Comparison of ENCODE assay signal across 26 mouse cellular contexts in genomic region chr3:141650658-141651057, GRCm38 (mm10).
A peak's percentile ranks its signal among the peaks of the same experiment; 100 is the strongest.
DNase-seq lines count a peak whose midpoint lies in the region; ATAC-seq lines count a peak whose summit lies in the region.
"Had no signal": no experiment of that assay in that cellular context is flagged by ENCODE, and none has a peak within 500 bp of the region (broad histone marks: within the 10 kb centered on the region; RNA-seq: fewer than 3 reads in every experiment).

No protein-coding gene starts in this region.

- H3K4me3 ChIP-seq in forebrain, embryonic 11.5 days (ENCODE audit: low read depth, low read length), result no peak overlapping the region
- no peak overlapping the region for H3K4me3 ChIP-seq in forebrain, embryonic 12.5 days (replicated peaks)
- H3K4me3 ChIP-seq in hindbrain, embryonic 16.5 days (ENCODE audit: low read length), result no peak overlapping the region
- no peak overlapping the region for H3K4me3 ChIP-seq in hindbrain, embryonic 12.5 days
- no peak overlapping the region for H3K4me3 ChIP-seq in forebrain, embryonic 15.5 days
- H3K4me3 ChIP-seq: embryonic facial prominence, embryonic 12.5 days; embryonic facial prominence, embryonic 15.5 days; gastrocnemius, adult 2 months; heart, embryonic 12.5 days; heart, embryonic 15.5 days; hindbrain, embryonic 10.5 days had no signal

- H3K27me3 ChIP-seq in forebrain, embryonic 11.5 days (ENCODE audit: control insufficient read depth, insufficient read depth, low read length), result no peaks in the 10 kb centered on the region; the same call in 1 of the 2 replicates
- no peaks in the 10 kb centered on the region for H3K27me3 ChIP-seq in forebrain, embryonic 12.5 days
- H3K27me3 ChIP-seq in hindbrain, embryonic 16.5 days (replicated peaks; ENCODE audit: control insufficient read depth, insufficient read depth, low read length), result no peaks in the 10 kb centered on the region
- no peaks in the 10 kb centered on the region for H3K27me3 ChIP-seq in hindbrain, embryonic 12.5 days
- H3K27me3 ChIP-seq in forebrain, embryonic 15.5 days, result no peaks in the 10 kb centered on the region
- H3K27me3 ChIP-seq: embryonic facial prominence, embryonic 12.5 days; embryonic facial prominence, embryonic 15.5 days; heart, embryonic 12.5 days; heart, embryonic 15.5 days; Patski had no signal

- no peaks in the 10 kb centered on the region for H3K9me3 ChIP-seq in forebrain, embryonic 11.5 days (ENCODE audit: control insufficient read depth, low read length)
- H3K9me3 ChIP-seq in forebrain, embryonic 12.5 days, result no peaks in the 10 kb centered on the region
- no peaks in the 10 kb centered on the region for H3K9me3 ChIP-seq in hindbrain, embryonic 16.5 days (ENCODE audit: control insufficient read depth, low read length)
- no peaks in the 10 kb centered on the region for H3K9me3 ChIP-seq in hindbrain, embryonic 12.5 days (replicated peaks)
- H3K9me3 ChIP-seq in forebrain, embryonic 15.5 days, result no peaks in the 10 kb centered on the region
- H3K9me3 ChIP-seq: embryonic facial prominence, embryonic 12.5 days; embryonic facial prominence, embryonic 15.5 days; heart, embryonic 12.5 days; heart, embryonic 15.5 days; hindbrain, embryonic 10.5 days had no signal

- no peaks in the 10 kb centered on the region for H3K4me1 ChIP-seq in forebrain, embryonic 11.5 days (replicated peaks; ENCODE audit: control insufficient read depth, insufficient read depth, low read length)
- no peaks in the 10 kb centered on the region; the same call in 1 of the 2 replicates for H3K4me1 ChIP-seq in forebrain, embryonic 12.5 days
- H3K4me1 ChIP-seq in hindbrain, embryonic 16.5 days (ENCODE audit: control insufficient read depth, insufficient read depth, low read depth, low read length), result no peaks in the 10 kb centered on the region
- H3K4me1 ChIP-seq in hindbrain, embryonic 12.5 days, result no peaks in the 10 kb centered on the region
- H3K4me1 ChIP-seq in forebrain, embryonic 15.5 days, result no peaks in the 10 kb centered on the region
- H3K4me1 ChIP-seq: embryonic facial prominence, embryonic 12.5 days; embryonic facial prominence, embryonic 15.5 days; heart, embryonic 12.5 days; heart, embryonic 15.5 days; hindbrain, embryonic 10.5 days had no signal

- no peak overlapping the region for H3K4me2 ChIP-seq in forebrain, embryonic 11.5 days (ENCODE audit: low read depth, low read length, severe bottlenecking)
- H3K4me2 ChIP-seq in forebrain, embryonic 12.5 days, result no peak overlapping the region
- no peak overlapping the region for H3K4me2 ChIP-seq in hindbrain, embryonic 16.5 days (ENCODE audit: low read length)
- H3K4me2 ChIP-seq in hindbrain, embryonic 12.5 days (replicated peaks), result no peak overlapping the region
- H3K4me2 ChIP-seq in forebrain, embryonic 15.5 days (replicated peaks), result no peak overlapping the region
- H3K4me2 ChIP-seq: embryonic facial prominence, embryonic 12.5 days; embryonic facial prominence, embryonic 15.5 days; heart, embryonic 12.5 days; heart, embryonic 15.5 days had no signal

- WGBS in forebrain, embryonic 11.5 days, result 68% methylated on average over 3 of the region's 3 CpGs
- WGBS in forebrain, embryonic 12.5 days, result 45% methylated on average over 3 of the region's 3 CpGs
- WGBS in hindbrain, embryonic 16.5 days, result 74% methylated on average over 3 of the region's 3 CpGs
- 85% methylated on average over 3 of the region's 3 CpGs for WGBS in hindbrain, embryonic 12.5 days
- 41% methylated on average over 3 of the region's 3 CpGs for WGBS in forebrain, embryonic 15.5 days

- H3K9ac ChIP-seq in forebrain, embryonic 11.5 days (ENCODE audit: low read length), result no peak overlapping the region
- no peak overlapping the region for H3K9ac ChIP-seq in forebrain, embryonic 12.5 days
- no peak overlapping the region for H3K9ac ChIP-seq in hindbrain, embryonic 16.5 days (ENCODE audit: low read depth, low read length)
- no peak overlapping the region for H3K9ac ChIP-seq in hindbrain, embryonic 12.5 days
- no peak overlapping the region for H3K9ac ChIP-seq in forebrain, embryonic 15.5 days (replicated peaks)
- H3K9ac ChIP-seq: embryonic facial prominence, embryonic 12.5 days; embryonic facial prominence, embryonic 15.5 days; heart, embryonic 12.5 days; heart, embryonic 15.5 days had no signal

- no peaks in the 10 kb centered on the region for H3K36me3 ChIP-seq in forebrain, embryonic 11.5 days (ENCODE audit: control insufficient read depth, insufficient read depth, low read length)
- no peaks in the 10 kb centered on the region for H3K36me3 ChIP-seq in forebrain, embryonic 12.5 days (replicated peaks)
- H3K36me3 ChIP-seq in hindbrain, embryonic 16.5 days (ENCODE audit: control insufficient read depth, insufficient read depth, low read length), result no peaks in the 10 kb centered on the region
- no peaks in the 10 kb centered on the region for H3K36me3 ChIP-seq in hindbrain, embryonic 12.5 days
- H3K36me3 ChIP-seq in forebrain, embryonic 15.5 days, result no peaks in the 10 kb centered on the region
- H3K36me3 ChIP-seq: embryonic facial prominence, embryonic 12.5 days; embryonic facial prominence, embryonic 15.5 days; heart, embryonic 12.5 days; heart, embryonic 15.5 days; hindbrain, embryonic 10.5 days had no signal

- 0 out of 2 replicates have a peak, but pooled peaks have one; percentile 10 for ATAC-seq in forebrain, embryonic 11.5 days (replicated peaks; ENCODE audit: low FRiP score)
- ATAC-seq in forebrain, embryonic 12.5 days (ENCODE audit: low FRiP score), result no peak
- 0 out of 2 replicates have a peak, but pooled peaks have one; percentile 20 for ATAC-seq in hindbrain, embryonic 16.5 days
- ATAC-seq in hindbrain, embryonic 12.5 days (ENCODE audit: low FRiP score), result no peak
- peak; percentile 74 for ATAC-seq in forebrain, embryonic 15.5 days (replicated peaks)
- ATAC-seq: hindbrain, postnatal 0 days; intestine, postnatal 0 days; Patski had no signal

- no peak for DNase-seq in forebrain, embryonic 11.5 days (ENCODE audit: low spot score)
- DNase-seq in natural killer cell, adult 2 months (ENCODE audit: low spot score in 2 of 2), result no peak
- DNase-seq in adrenal gland, postnatal 36 days, result no peak
- no peak for DNase-seq in frontal cortex, adult 2 months (ENCODE audit: extremely low spot score in 1 of 2, low spot score in 1 of 2)
- DNase-seq: adrenal gland, postnatal 10 days; cerebellum, adult 18-20 months; cerebellum, adult 9-10 months; cerebellum, postnatal 14 days; gastrocnemius, adult 2 months; gastrocnemius, postnatal 14 days; heart, adult 11 months; heart, postnatal 10 days; heart, postnatal 36 days; kidney, adult 2 months had no signal

- H3K27ac ChIP-seq in forebrain, embryonic 11.5 days (ENCODE audit: low read depth, low read length), result no peak overlapping the region
- no peak overlapping the region for H3K27ac ChIP-seq in forebrain, embryonic 12.5 days
- no peak overlapping the region for H3K27ac ChIP-seq in hindbrain, embryonic 16.5 days (ENCODE audit: low read depth, low read length)
- H3K27ac ChIP-seq in hindbrain, embryonic 12.5 days, result no peak overlapping the region
- no peak overlapping the region for H3K27ac ChIP-seq in forebrain, embryonic 15.5 days (replicated peaks)
- H3K27ac ChIP-seq: embryonic facial prominence, embryonic 12.5 days; embryonic facial prominence, embryonic 15.5 days; gastrocnemius, adult 2 months; heart, embryonic 15.5 days; hindbrain, embryonic 10.5 days; hindbrain, postnatal 0 days had no signal

Comparison
In these comparisons a context has a peak if more than half of its experiments do, and no peak if none do; other contexts are left out.
1. ATAC-seq: peak in forebrain, embryonic 11.5 days (single experiment), hindbrain, embryonic 16.5 days (single experiment) and forebrain, embryonic 15.5 days (single experiment); none in forebrain, embryonic 12.5 days (single experiment) and hindbrain, embryonic 12.5 days (single experiment).